Mouse (Mus musculus): Measurements from ENCODE around the gene Dusp18. TPM values are rescaled to one million over a fixed set of nuclear protein-coding genes. Genes with fewer than 3 reads are reported as not detected.

The Dusp18 gene
- 10 to 100 TPM; 28.3 to 48.8 TPM for total RNA-seq (2021)

- intact Hi-C loops (cut with DNase I), result loop anchor here (2.0 kb wide), 1 partner anchor 16 kb away; no protein-coding TSS in a partner anchor
Observed at GRCm38 (mm10) chr11:3894406-3895281, at the start of gene Dusp18, which contains the start of gene 4921536K21Rik. Gene Dusp18, plus strand, starts transcription at chr11:3895240. Gene 4921536K21Rik, minus strand, starts transcription at chr11:3895098.

GRCm38 (mm10) chr11:3846351-3846750 is 48.7 kb upstream of the Dusp18 start:
- intact Hi-C loops (cut with DNase I), result no loop called here
- no peak for DNase-seq

More at GRCm38 (mm10) chr11:3894406-3895281, at the start of gene Dusp18, which contains the start of gene 4921536K21Rik:
- DNase-seq, result peak; percentile 91

- DNase-seq, result no peak
- intact Hi-C loops (cut with DNase I), result no loop called here
Observed at GRCm38 (mm10) chr11:3849469-3850314, 45.3 kb upstream of the Dusp18 start.

- intact Hi-C loops (cut with DNase I), result no loop called here
- DNase-seq, result no peak
Observed at GRCm38 (mm10) chr11:3850315-3850614, 44.8 kb upstream of the Dusp18 start.

GRCm38 (mm10) chr11:3850746-3851277 is 44.2 kb upstream of the Dusp18 start:
- DNase-seq, result no peak
- intact Hi-C loops (cut with DNase I), result no loop called here

GRCm38 (mm10) chr11:3851872-3852271 is 43.2 kb upstream of the Dusp18 start:
- DNase-seq, result no peak
- intact Hi-C loops (cut with DNase I), result no loop called here

GRCm38 (mm10) chr11:3853031-3853430 is 42.0 kb upstream of the Dusp18 start:
- DNase-seq, result no peak
- intact Hi-C loops (cut with DNase I), result no loop called here

GRCm38 (mm10) chr11:3853481-3854034 is 41.5 kb upstream of the Dusp18 start:
- intact Hi-C loops (cut with DNase I), result no loop called here
- peak; percentile 20 to 42 for DNase-seq

GRCm38 (mm10) chr11:3854156-3854555 is 40.9 kb upstream of the Dusp18 start:
- no peak for DNase-seq
- intact Hi-C loops (cut with DNase I), result no loop called here

- intact Hi-C loops (cut with DNase I), result no loop called here
- DNase-seq, result no peak
Observed at GRCm38 (mm10) chr11:3855846-3856245, 39.2 kb upstream of the Dusp18 start.

GRCm38 (mm10) chr11:3857902-3858301 is 37.1 kb upstream of the Dusp18 start:
- intact Hi-C loops (cut with DNase I), result no loop called here
- DNase-seq, result no peak

GRCm38 (mm10) chr11:3859778-3860177 is 35.3 kb upstream of the Dusp18 start:
- intact Hi-C loops (cut with DNase I), result no loop called here
- DNase-seq, result no peak

- DNase-seq, result no peak
- intact Hi-C loops (cut with DNase I), result no loop called here
Observed at GRCm38 (mm10) chr11:3860361-3860760, 34.7 kb upstream of the Dusp18 start.

- intact Hi-C loops (cut with DNase I), result no loop called here
- no peak for DNase-seq
Observed at GRCm38 (mm10) chr11:3862661-3863453, 32.2 kb upstream of the Dusp18 start.

- peak; percentile 53 to 63 for DNase-seq
- intact Hi-C loops (cut with DNase I), result no loop called here
Observed at GRCm38 (mm10) chr11:3863454-3864112, 31.5 kb upstream of the Dusp18 start, which contains the start of gene Osbp2. Gene Osbp2, minus strand, starts transcription at chr11:3863903.

- intact Hi-C loops (cut with DNase I), result no loop called here
- DNase-seq, result no peak
Observed at GRCm38 (mm10) chr11:3864343-3864742, 30.7 kb upstream of the Dusp18 start.

GRCm38 (mm10) chr11:3876419-3876818 is 18.6 kb upstream of the Dusp18 start:
- intact Hi-C loops (cut with DNase I), result no loop called here
- DNase-seq, result no peak

GRCm38 (mm10) chr11:3878660-3879059 is 16.4 kb upstream of the Dusp18 start:
- intact Hi-C loops (cut with DNase I), result no loop called here
- DNase-seq, result no peak

- DNase-seq, result peak; percentile 70 to 76
- intact Hi-C loops (cut with DNase I), result loop anchor here (2.0 to 10.0 kb wide), 3 partner anchors 37 to 165 kb away; no protein-coding TSS in a partner anchor
Observed at GRCm38 (mm10) chr11:3879836-3880235, 15.2 kb upstream of the Dusp18 start.

Data from heart, postnatal 36 days (tissue).